Mouse (Mus musculus) hindbrain, embryonic 16.5 days (tissue): ENCODE results near the gene Kmt5a. TPM values are rescaled to one million over a fixed set of nuclear protein-coding genes. Genes with fewer than 3 reads are reported as not detected.

Source experiments
- ATAC-seq: fragments of 200-750 bp; cut with Nextera tagmentation; 2 replicates; pipeline ENCODE4 v1.8.0; 2017; ENCODE audit warnings: moderate TSS enrichment, moderate library complexity
- H3K27ac ChIP-seq: fragments of 300-500 bp; sonication (generic); 2 replicates; pipeline ENCODE4 v1.5.1; 2014; ENCODE audit warnings: low read depth, mild to moderate bottlenecking, control low read depth, low read length, moderate library complexity
- H3K27me3 ChIP-seq: fragments of 300-500 bp; sonication (generic); replicated peaks from 2 replicates; pipeline ENCODE4 v1.6.1; 2014; ENCODE audit warnings: low read length; ENCODE audit not compliant: control insufficient read depth, insufficient read depth
- H3K36me3 ChIP-seq: fragments of 300-500 bp; sonication (generic); 2 replicates; pipeline ENCODE4 v1.6.1; 2014; ENCODE audit warnings: mild to moderate bottlenecking, low read length, moderate library complexity, mixed read lengths; ENCODE audit not compliant: control insufficient read depth, insufficient read depth
- H3K4me1 ChIP-seq: fragments of 300-500 bp; sonication (generic); 2 replicates; pipeline ENCODE4 v1.6.1; 2014; ENCODE audit warnings: low read depth, low read length; ENCODE audit not compliant: control insufficient read depth, insufficient read depth
- H3K4me2 ChIP-seq: fragments of 300-500 bp; sonication (generic); 2 replicates; pipeline ENCODE4 v1.6.1; 2014; ENCODE audit warnings: mild to moderate bottlenecking, low read length, control low read depth, moderate library complexity
- H3K4me3 ChIP-seq: fragments of 300-500 bp; sonication (generic); 2 replicates; pipeline ENCODE4 v1.5.1; 2014; ENCODE audit warnings: mild to moderate bottlenecking, low read length, control low read depth, moderate library complexity
- H3K9ac ChIP-seq: fragments of 300-500 bp; sonication (generic); 2 replicates; pipeline ENCODE4 v1.6.1; 2014; ENCODE audit warnings: low read depth, mild to moderate bottlenecking, control low read depth, low read length, moderate library complexity
- H3K9me3 ChIP-seq: fragments of 300-500 bp; sonication (generic); 2 replicates; pipeline ENCODE4 v1.6.1; 2014; ENCODE audit warnings: mild to moderate bottlenecking, low read length, moderate library complexity; ENCODE audit not compliant: control insufficient read depth
- WGBS: fragments of 180-500 bp; shearing (Covaris S2); extraction: QIAGEN DNeasy Blood & Tissue Kit; methylation state at CpG from one replicate; pipeline ENCODE4 v1.1.7; 2014; 5-methylcytosine and 5-hydroxymethylcytosine counted together
- polyA plus RNA-seq: library from polyadenylated mRNA; unstranded; fragments of >200 nt; fragmentation: Nextera tagmentation; extraction: Ambion mirVana; gene quantifications from 2 replicates; pipeline ENCODE4 v1.2.1, GENCODE M21; 2015

Kmt5a gene
- polyA plus RNA-seq, 1 experiment from 2014 or later: 12.0 TPM

GRCm38 (mm10) chr5:124444208-124444607 lies 4.5 kb downstream of the Kmt5a start:
- H3K4me2 ChIP-seq: no peak overlapping the region; the same call in 1 of the 2 replicates
- H3K4me3 ChIP-seq: no peak overlapping the region
- H3K4me1 ChIP-seq: peaks cover 25% of the 10 kb centered on the region
- H3K27ac ChIP-seq: no peak overlapping the region; the same call in 1 of the 2 replicates
- H3K27me3 ChIP-seq: no peaks in the 10 kb centered on the region
- WGBS: 70% methylated on average over 3 of the region's 3 CpGs
- ATAC-seq: no peak
- no peaks in the 10 kb centered on the region for H3K9me3 ChIP-seq
- H3K36me3 ChIP-seq: peaks cover 4% of the 10 kb centered on the region; the same call in 1 of the 2 replicates
- H3K9ac ChIP-seq: no peak overlapping the region

- peak overlapping the region; percentile 90 for H3K4me2 ChIP-seq
- H3K36me3 ChIP-seq: peaks cover 10% of the 10 kb centered on the region; the same call in 1 of the 2 replicates
- H3K9me3 ChIP-seq: no peaks in the 10 kb centered on the region
- peak overlapping the region; percentile 99 for H3K9ac ChIP-seq
- H3K4me1 ChIP-seq: peaks cover 26% of the 10 kb centered on the region
- H3K27ac ChIP-seq: peak overlapping the region; percentile 86
- WGBS: 7% methylated on average over 39 of the region's 66 CpGs
- no peaks in the 10 kb centered on the region for H3K27me3 ChIP-seq
- peak; percentile 95 for ATAC-seq
- H3K4me3 ChIP-seq: peak overlapping the region; percentile 60
Observed at GRCm38 (mm10) chr5:124444661-124445561, 5.2 kb downstream of the Kmt5a start.

- H3K4me1 ChIP-seq: peaks cover 22% of the 10 kb centered on the region
- H3K27ac ChIP-seq: peak overlapping the region; percentile 86
- WGBS: 0% methylated on average over 47 of the region's 77 CpGs
- H3K27me3 ChIP-seq: no peaks in the 10 kb centered on the region
- H3K4me3 ChIP-seq: peak overlapping the region; percentile 60
- H3K36me3 ChIP-seq: peaks cover 17% of the 10 kb centered on the region
- H3K9ac ChIP-seq: peak overlapping the region; percentile 99
- ATAC-seq: peak; percentile 65
- H3K9me3 ChIP-seq: no peaks in the 10 kb centered on the region
- H3K4me2 ChIP-seq: peak overlapping the region; percentile 90
Observed at GRCm38 (mm10) chr5:124445621-124446293, 6.0 kb downstream of the Kmt5a start.

- H3K36me3 ChIP-seq: peaks cover 23% of the 10 kb centered on the region
- no peak overlapping the region; the same call in 1 of the 2 replicates for H3K27ac ChIP-seq
- ATAC-seq: 0 out of 2 replicates have a peak, but pooled peaks have one; percentile 17
- peak overlapping the region; percentile 90 for H3K4me2 ChIP-seq
- H3K9ac ChIP-seq: peak overlapping the region; percentile 99
- peaks cover 19% of the 10 kb centered on the region for H3K4me1 ChIP-seq
- no peaks in the 10 kb centered on the region for H3K9me3 ChIP-seq
- 3% methylated on average over 15 of the region's 15 CpGs for WGBS
- no peaks in the 10 kb centered on the region for H3K27me3 ChIP-seq
- H3K4me3 ChIP-seq: peak overlapping the region; percentile 60
Observed at GRCm38 (mm10) chr5:124446301-124446881, 6.7 kb downstream of the Kmt5a start.

GRCm38 (mm10) chr5:124449494-124449893 lies 9.8 kb downstream of the Kmt5a start:
- Histone ChIP-seq H3K4me3 (no peak overlapping the region), H3K9me3 (no peaks in the 10 kb centered on the region), H3K27me3 (no peaks in the 10 kb centered on the region), H3K4me1 (peaks cover 22% of the 10 kb centered on the region), H3K9ac (no peak overlapping the region), H3K27ac (no peak overlapping the region), H3K4me2 (no peak overlapping the region), H3K36me3 (peaks cover 40% of the 10 kb centered on the region)
- 68% methylated on average over 6 of the region's 6 CpGs for WGBS
- ATAC-seq: no peak

GRCm38 (mm10) chr5:124450051-124450450 lies 10.3 kb downstream of the Kmt5a start:
- peaks cover 40% of the 10 kb centered on the region for H3K36me3 ChIP-seq
- no peak for ATAC-seq
- H3K4me3 ChIP-seq: no peak overlapping the region
- H3K4me1 ChIP-seq: peaks cover 17% of the 10 kb centered on the region
- H3K27ac ChIP-seq: no peak overlapping the region
- H3K9me3 ChIP-seq: no peaks in the 10 kb centered on the region
- no peak overlapping the region for H3K9ac ChIP-seq
- WGBS: 88% methylated on average over 7 of the region's 7 CpGs
- H3K4me2 ChIP-seq: no peak overlapping the region
- no peaks in the 10 kb centered on the region for H3K27me3 ChIP-seq

GRCm38 (mm10) chr5:124450641-124451340 lies 11.1 kb downstream of the Kmt5a start:
- WGBS: 83% methylated on average over 15 of the region's 16 CpGs
- H3K4me1 ChIP-seq: peaks cover 17% of the 10 kb centered on the region
- no peak overlapping the region for H3K4me2 ChIP-seq
- no peak overlapping the region for H3K4me3 ChIP-seq
- H3K27ac ChIP-seq: no peak overlapping the region
- no peak overlapping the region for H3K9ac ChIP-seq
- no peaks in the 10 kb centered on the region for H3K27me3 ChIP-seq
- H3K9me3 ChIP-seq: no peaks in the 10 kb centered on the region
- no peak for ATAC-seq
- H3K36me3 ChIP-seq: peaks cover 43% of the 10 kb centered on the region

- no peaks in the 10 kb centered on the region for H3K9me3 ChIP-seq
- H3K27me3 ChIP-seq: no peaks in the 10 kb centered on the region
- peak overlapping the region; percentile 69; the same call in 1 of the 2 replicates for H3K27ac ChIP-seq
- H3K9ac ChIP-seq: no peak overlapping the region
- no peak overlapping the region for H3K4me3 ChIP-seq
- H3K4me1 ChIP-seq: peaks cover 8% of the 10 kb centered on the region; the same call in 1 of the 2 replicates
- 76% methylated on average over 15 of the region's 15 CpGs for WGBS
- ATAC-seq: no peak
- H3K36me3 ChIP-seq: peaks cover 57% of the 10 kb centered on the region
- no peak overlapping the region for H3K4me2 ChIP-seq
Observed at GRCm38 (mm10) chr5:124452494-124453228, 12.9 kb downstream of the Kmt5a start.
